Mouse (Mus musculus) kidney, adult 10 weeks (tissue): ENCODE results near the gene Ctnnal1. TPM values are rescaled to one million over a fixed set of nuclear protein-coding genes. Genes with fewer than 3 reads are reported as not detected.

Experiments used
- polyA plus RNA-seq: library from polyadenylated mRNA; stranded (reverse); fragments of 350-450 nt; fragmentation: Illumina TruSeq; extraction: RNeasy Lipid Tissue Mini Kit (QIAGEN cat#74804); gene quantifications from one replicate; pipeline ENCODE4 v1.2.3, GENCODE M21; 2014; ENCODE audit warnings: low read depth, low replicate concordance

Ctnnal1 gene
- 39.8 TPM for polyA plus RNA-seq

GRCm38 (mm10) chr4:56865003-56865511 is at the start of gene Ctnnal1:
Gene Ctnnal1 (minus strand): TSS chr4:56865188.

DNA sequence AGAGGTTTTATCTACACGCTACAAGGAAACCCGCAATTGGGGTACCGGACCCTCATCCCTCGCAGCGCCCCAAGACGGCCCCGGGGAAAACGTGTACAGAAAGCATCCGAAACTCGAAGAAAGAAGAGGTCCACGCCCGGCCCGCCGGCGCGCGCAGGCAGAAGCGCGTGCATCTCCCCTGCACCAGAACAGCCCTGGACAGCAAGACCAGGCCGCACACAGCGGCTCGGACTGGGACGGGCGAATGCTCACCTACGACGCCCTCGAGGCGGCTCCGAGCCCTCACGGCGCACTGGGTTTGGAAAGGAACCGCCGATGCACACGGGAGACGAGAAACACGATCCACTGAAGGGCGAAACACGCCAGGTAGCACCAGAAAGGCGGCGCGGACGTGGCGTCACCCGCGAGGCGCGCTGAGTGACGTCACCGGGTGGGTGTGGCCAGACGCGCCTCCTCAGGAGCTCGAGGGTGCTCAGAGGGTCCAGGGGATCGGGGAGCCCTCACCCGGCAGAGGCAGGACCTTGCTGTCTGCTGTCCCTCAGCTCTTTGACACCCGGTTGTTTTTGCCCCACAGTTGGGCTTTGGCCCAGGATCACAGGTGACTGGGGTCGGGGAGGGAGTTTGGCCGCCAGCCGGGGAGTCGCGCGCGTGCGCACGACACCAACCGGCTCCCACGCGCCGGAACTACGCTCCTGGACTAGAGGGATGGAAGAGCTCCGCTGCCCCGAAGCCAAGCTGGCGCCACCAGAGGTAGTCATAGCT is 62.9 kb downstream of the Ctnnal1 start, which contains the start of the genes Elp1 and Fam206a:
Elp1 (minus strand) TSS at position 425 of the 762 bp plus-strand sequence.
Fam206a (plus strand) TSS at position 439 of the 762 bp plus-strand sequence.

Other genes starting within 250 kb of the Ctnnal1 start
- gene Gm26657, start 125.1 kb downstream of the Ctnnal1 start, polyA plus RNA-seq = not detected
- gene Actl7b, start 123.7 kb downstream of the Ctnnal1 start, polyA plus RNA-seq = not detected
- gene Actl7a, start 121.8 kb downstream of the Ctnnal1 start, polyA plus RNA-seq = not detected
- gene Elp1, start 62.9 kb downstream of the Ctnnal1 start, polyA plus RNA-seq = 21.2 TPM
- gene Fam206a, start 62.8 kb downstream of the Ctnnal1 start, polyA plus RNA-seq = 15.5 TPM
- 40.7 TPM for gene Tmem245, start 82.2 kb upstream of the Ctnnal1 start, polyA plus RNA-seq
- not detected for gene Frrs1l, start 125.2 kb upstream of the Ctnnal1 start, polyA plus RNA-seq